Mouse (Mus musculus) lung, postnatal 0 days (tissue): ENCODE results near the gene Arpc2. TPM values are rescaled to one million over a fixed set of nuclear protein-coding genes. Genes with fewer than 3 reads are reported as not detected.

Experiments used
- ATAC-seq: fragments of 200-750 bp; cut with Nextera tagmentation; 2 replicates; pipeline ENCODE4 v1.8.0; 2017; ENCODE audit warnings: moderate library complexity
- DNase-seq: peaks from one replicate; pipeline ENCODE4 v3.0.0-alpha.2; 2016; ENCODE audit warnings: low spot score
- H3K27ac ChIP-seq: fragments of 300-500 bp; sonication (generic); 2 replicates; pipeline ENCODE4 v1.5.1; 2014; ENCODE audit warnings: antibody characterized with exemption, mild to moderate bottlenecking, low read length, mixed read lengths
- H3K27me3 ChIP-seq: fragments of 300-500 bp; sonication (generic); replicated peaks from 2 replicates; pipeline ENCODE4 v1.6.1; 2014; ENCODE audit warnings: low read length, mixed read lengths; ENCODE audit not compliant: insufficient read depth
- H3K36me3 ChIP-seq: fragments of 300-500 bp; sonication (generic); 2 replicates; pipeline ENCODE4 v1.6.1; 2014; ENCODE audit warnings: low read length, mixed read lengths; ENCODE audit not compliant: insufficient read depth
- H3K4me1 ChIP-seq: fragments of 300-500 bp; sonication (generic); 2 replicates; pipeline ENCODE4 v1.6.1; 2014; ENCODE audit warnings: antibody characterized with exemption, low read depth, low read length, mixed read lengths; ENCODE audit not compliant: insufficient read depth
- H3K4me2 ChIP-seq: fragments of 300-500 bp; sonication (generic); replicated peaks from 2 replicates; pipeline ENCODE4 v1.6.1; 2014; ENCODE audit warnings: low read depth, mild to moderate bottlenecking, low read length, moderate library complexity, mixed read lengths
- H3K4me3 ChIP-seq: fragments of 300-500 bp; sonication (generic); 2 replicates; pipeline ENCODE4 v1.5.1; 2014; ENCODE audit warnings: low read depth, low read length
- H3K9ac ChIP-seq: fragments of 300-500 bp; sonication (generic); replicated peaks from 2 replicates; pipeline ENCODE4 v1.6.1; 2014; ENCODE audit warnings: low read depth, mild to moderate bottlenecking
- H3K9me3 ChIP-seq: fragments of 300-500 bp; sonication (generic); 2 replicates; pipeline ENCODE4 v1.6.1; 2016; ENCODE audit warnings: low read length, mixed read lengths
- CTCF ChIP-seq: IDR thresholded peaks from 2 replicates; pipeline ENCODE4 v1.5.1; 2016; ENCODE audit warnings: antibody characterized with exemption, mild to moderate bottlenecking
- EP300 ChIP-seq: IDR thresholded peaks from 2 replicates; pipeline ENCODE4 v1.6.1; 2016; ENCODE audit warnings: antibody characterized with exemption, mild to moderate bottlenecking, control low read depth
- WGBS: fragments of 180-500 bp; shearing (Covaris S2); extraction: QIAGEN DNeasy Blood & Tissue Kit; methylation state at CpG from one replicate; pipeline ENCODE4 v1.1.7; 2014; 5-methylcytosine and 5-hydroxymethylcytosine counted together
- polyA plus RNA-seq: library from polyadenylated mRNA; unstranded; fragments of >200 nt; fragmentation: Nextera tagmentation; extraction: Ambion mirVana; gene quantifications from 2 replicates; pipeline ENCODE4 v1.2.1, GENCODE M21; 2015

Gene Arpc2
- polyA plus RNA-seq, 1 experiment from 2014 or later, result 465 TPM

DNA sequence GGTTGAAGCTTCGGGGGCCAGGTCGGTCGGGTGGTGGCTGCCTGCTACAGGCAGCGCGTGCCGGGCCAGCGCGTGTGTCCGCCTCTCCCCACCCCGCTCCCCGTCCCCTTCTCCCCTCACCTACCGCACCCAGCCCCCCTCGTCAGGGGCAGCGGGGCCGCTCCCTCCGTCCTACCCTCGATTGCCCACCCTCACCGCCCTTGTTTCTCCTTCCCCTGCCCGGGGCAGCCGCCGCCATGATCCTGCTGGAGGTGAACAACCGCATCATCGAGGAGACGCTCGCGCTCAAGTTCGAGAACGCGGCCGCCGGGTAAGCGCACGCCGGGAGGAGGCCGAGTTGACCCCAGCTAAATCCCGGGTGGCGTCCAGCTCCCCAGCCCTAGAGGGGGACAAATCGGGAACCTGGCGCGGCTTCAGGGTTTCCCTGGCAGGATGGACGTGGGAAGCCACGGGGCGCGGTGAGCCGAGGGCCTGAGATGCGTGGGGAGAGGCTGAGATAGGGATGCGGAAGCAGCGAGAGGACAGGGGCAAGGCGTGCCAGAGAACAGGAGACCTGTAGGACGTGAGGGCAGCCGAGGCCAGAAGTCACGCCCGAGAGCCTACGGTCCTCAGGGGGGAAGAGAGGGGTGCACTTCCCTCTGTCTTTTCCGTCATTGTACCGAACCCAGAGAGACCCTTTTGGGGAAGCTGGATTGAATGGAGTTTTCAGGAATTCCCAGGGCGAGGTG lies 870 bp downstream of the Arpc2 start:
- peak overlapping the region; percentile 80 for H3K4me2 ChIP-seq
- DNase-seq, result peak; percentile 68
- no peaks in the 10 kb centered on the region for H3K27me3 ChIP-seq
- 0% methylated on average over 36 of the region's 57 CpGs for WGBS
- peak; percentile 54 for ATAC-seq
- H3K9ac ChIP-seq, result peak overlapping the region; percentile 97
- peak overlapping the region; percentile 96 for H3K27ac ChIP-seq
- peak overlapping the region; percentile 95 for H3K4me3 ChIP-seq
- TF ChIP-seq CTCF, result peak; percentile 21
- no peak for TF ChIP-seq EP300
- H3K4me1 ChIP-seq, result peaks cover 16% of the 10 kb centered on the region; the same call in 1 of the 2 replicates
- H3K9me3 ChIP-seq, result no peaks in the 10 kb centered on the region
- no peaks in the 10 kb centered on the region for H3K36me3 ChIP-seq

DNA sequence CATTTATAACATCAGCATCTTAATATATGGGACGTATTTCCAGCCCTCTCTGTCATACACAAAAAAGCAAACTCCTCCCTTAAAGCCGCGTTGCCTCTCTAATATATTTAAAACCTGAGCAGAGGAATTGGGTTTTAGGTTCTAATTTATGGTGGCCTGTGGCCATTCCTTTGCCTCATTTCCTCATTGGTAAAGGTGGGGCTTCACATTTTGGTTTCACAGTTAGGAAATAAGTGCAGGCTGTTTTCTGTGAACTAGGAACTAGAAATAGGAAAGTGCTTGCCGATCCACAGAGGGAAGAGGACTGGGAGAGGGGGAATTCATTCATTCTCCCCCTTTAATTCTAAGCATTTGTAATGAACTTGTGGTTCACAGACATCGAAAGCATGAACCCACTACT lies 1.8 kb downstream of the Arpc2 start:
- WGBS, result 16% methylated on average over 5 of the region's 5 CpGs

DNA sequence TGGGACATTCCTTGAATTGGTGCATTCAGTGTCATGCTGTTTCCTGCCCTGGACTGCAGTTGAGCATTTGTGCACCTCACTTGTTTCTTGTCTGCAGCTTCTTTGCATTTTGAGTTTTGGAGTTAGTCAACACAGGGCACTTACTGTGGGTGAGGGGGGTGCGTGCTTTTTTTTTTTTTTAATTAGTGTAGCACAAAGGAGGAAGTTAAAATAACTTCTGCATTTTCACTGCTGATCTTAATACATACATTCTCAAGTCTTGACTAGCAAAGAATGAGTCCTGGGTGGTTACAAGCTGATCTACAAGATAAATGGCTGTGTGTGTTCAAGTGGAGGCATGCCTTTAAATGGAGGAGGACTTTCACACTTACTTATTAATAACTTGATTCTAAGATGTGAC lies 2.3 kb downstream of the Arpc2 start:
- no peaks in the 10 kb centered on the region for H3K36me3 ChIP-seq
- DNase-seq (no peak), ATAC-seq (no peak)

More for the DNA sequence above, 1.8 kb downstream of the Arpc2 start:
- H3K4me3 ChIP-seq, result peak overlapping the region; percentile 95
- no peaks in the 10 kb centered on the region for H3K9me3 ChIP-seq
- peak overlapping the region; percentile 80 for H3K4me2 ChIP-seq
- H3K9ac ChIP-seq, result peak overlapping the region; percentile 97; the same call in 1 of the 2 replicates
- ATAC-seq (no peak), DNase-seq (peak; percentile 35)
- peaks cover 16% of the 10 kb centered on the region; the same call in 1 of the 2 replicates for H3K4me1 ChIP-seq
- H3K36me3 ChIP-seq, result no peaks in the 10 kb centered on the region
- TF ChIP-seq CTCF (no peak), EP300 (no peak)
- peak overlapping the region; percentile 96; the same call in 1 of the 2 replicates for H3K27ac ChIP-seq
- no peaks in the 10 kb centered on the region for H3K27me3 ChIP-seq

DNA sequence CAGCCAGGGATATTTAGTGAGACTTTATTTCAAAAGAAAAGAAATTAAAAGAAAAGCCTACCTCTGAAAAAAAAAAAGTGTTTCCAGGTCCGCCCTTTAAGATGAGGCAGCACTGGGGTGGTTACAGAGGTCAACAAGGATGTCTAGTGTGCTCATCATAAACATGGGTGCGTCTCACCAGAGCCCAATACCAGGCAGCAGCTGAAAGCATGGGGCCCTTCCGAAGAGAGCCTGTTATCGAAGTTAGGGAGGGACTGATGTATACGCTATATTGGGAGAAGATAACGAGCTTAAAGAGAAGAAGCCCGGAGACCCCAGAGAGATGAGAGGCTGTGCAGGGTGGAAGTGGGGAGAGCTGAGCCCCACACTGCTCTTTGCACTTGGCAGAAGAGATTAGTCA lies 3.3 kb downstream of the Arpc2 start:
- no peaks in the 10 kb centered on the region for H3K9me3 ChIP-seq
- H3K27me3 ChIP-seq, result no peaks in the 10 kb centered on the region
- peak overlapping the region; percentile 8; the same call in 1 of the 2 replicates for H3K4me3 ChIP-seq
- H3K9ac ChIP-seq, result no peak overlapping the region
- 41% methylated on average over 7 of the region's 7 CpGs for WGBS
- H3K36me3 ChIP-seq, result no peaks in the 10 kb centered on the region
- TF ChIP-seq CTCF (no peak), EP300 (no peak)
- peaks cover 16% of the 10 kb centered on the region; the same call in 1 of the 2 replicates for H3K4me1 ChIP-seq
- H3K27ac ChIP-seq, result peak overlapping the region; percentile 68
- DNase-seq (no peak), ATAC-seq (no peak)
- peak overlapping the region; percentile 80 for H3K4me2 ChIP-seq

More for the DNA sequence above, 2.3 kb downstream of the Arpc2 start:
- Histone ChIP-seq H3K4me3 (peak overlapping the region; percentile 95), H3K27me3 (no peaks in the 10 kb centered on the region), H3K9ac (peak overlapping the region; percentile 23; the same call in 1 of the 2 replicates), H3K9me3 (no peaks in the 10 kb centered on the region), H3K4me1 (peaks cover 16% of the 10 kb centered on the region; the same call in 1 of the 2 replicates), H3K4me2 (peak overlapping the region; percentile 80), H3K27ac (peak overlapping the region; percentile 96; the same call in 1 of the 2 replicates)
- TF ChIP-seq CTCF (no peak), EP300 (no peak)
- 29% methylated on average over 1 of the region's 1 CpGs for WGBS

DNA sequence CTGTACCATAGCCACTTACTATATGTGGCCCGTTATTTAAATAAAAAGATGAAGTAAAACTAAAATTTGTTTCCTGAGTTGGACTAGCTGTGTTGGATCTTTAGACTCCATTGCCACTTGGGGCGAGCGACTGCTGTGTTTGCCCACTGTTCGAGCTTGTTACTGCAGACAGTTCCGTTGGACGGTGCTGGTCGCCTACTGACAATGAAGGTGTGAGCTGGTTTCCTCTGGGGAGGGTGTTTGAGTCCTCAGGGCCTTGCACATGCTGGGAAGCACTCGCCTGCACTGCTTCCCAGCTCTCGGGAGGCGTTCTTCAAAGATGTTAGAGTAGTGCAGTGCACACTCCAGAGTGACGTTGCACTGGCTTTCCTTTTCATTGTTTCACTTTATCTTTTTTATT lies 3.7 kb downstream of the Arpc2 start:
- Histone ChIP-seq H3K4me3 (peak overlapping the region; percentile 8; the same call in 1 of the 2 replicates), H3K4me1 (peaks cover 16% of the 10 kb centered on the region; the same call in 1 of the 2 replicates), H3K9ac (no peak overlapping the region), H3K9me3 (no peaks in the 10 kb centered on the region), H3K4me2 (peak overlapping the region; percentile 80), H3K27ac (peak overlapping the region; percentile 68), H3K36me3 (no peaks in the 10 kb centered on the region), H3K27me3 (no peaks in the 10 kb centered on the region)
- DNase-seq (no peak), ATAC-seq (no peak)
- TF ChIP-seq CTCF (no peak), EP300 (no peak)
- WGBS, result 41% methylated on average over 11 of the region's 11 CpGs

DNA sequence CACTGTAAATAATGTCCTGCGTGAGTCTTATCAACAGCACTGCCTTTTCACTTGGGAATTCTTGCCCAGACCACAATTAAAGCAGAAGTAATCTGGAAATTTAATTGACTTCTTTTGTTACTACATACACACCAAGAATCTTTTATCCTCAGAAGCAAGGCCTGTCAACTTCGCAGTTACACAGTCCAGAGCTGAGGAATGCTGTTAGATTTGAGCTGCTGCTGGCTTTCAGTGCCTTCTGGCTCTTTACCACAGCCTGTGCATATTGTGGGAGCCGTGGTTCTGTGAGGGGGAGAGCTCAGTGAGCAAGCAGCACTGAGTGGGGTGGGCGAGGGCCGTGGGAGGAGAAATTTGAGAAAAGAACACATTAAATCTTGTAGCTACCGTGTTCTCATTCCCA lies 4.4 kb downstream of the Arpc2 start:
- WGBS, result 46% methylated on average over 6 of the region's 6 CpGs
- ATAC-seq, result no peak
- no peak overlapping the region for H3K9ac ChIP-seq

More for the DNA sequence above, 4.4 kb downstream of the Arpc2 start:
- Histone ChIP-seq H3K9me3 (no peaks in the 10 kb centered on the region), H3K4me3 (no peak overlapping the region), H3K4me1 (peaks cover 16% of the 10 kb centered on the region; the same call in 1 of the 2 replicates), H3K27me3 (no peaks in the 10 kb centered on the region), H3K27ac (peak overlapping the region; percentile 68), H3K36me3 (no peaks in the 10 kb centered on the region), H3K4me2 (no peak overlapping the region)
- TF ChIP-seq EP300, result no peak
- TF ChIP-seq CTCF, result no peak
- DNase-seq, result peak; percentile 29
